Mouse (Mus musculus) layer of hippocampus, postnatal 14 days (tissue): ENCODE measurements around the gene Pla2g2e. TPM values are rescaled to one million over a fixed set of nuclear protein-coding genes. Genes with fewer than 3 reads are reported as not detected.
A peak's percentile ranks its signal among the peaks of the same experiment; 100 is the strongest.
"Not testable (repeated sequence)": the region's sequence is repeated elsewhere in the genome, so short reads cannot be mapped to it uniquely, and the experiment has no call there.

Experiments
- DNase-seq, 2 experiments: peaks; one replicate each; pipeline ENCODE4 v3.0.0; 2021 to 2022; ENCODE audit warnings: low spot score in 2 of 2, mixed read lengths in 1 of 2
- total RNA-seq, 2 experiments: library from RNA; stranded (reverse); gene quantifications; 2 replicates each; pipeline ENCODE4 v1.2.3; 2021

The Pla2g2e gene
- total RNA-seq, 2 experiments from 2014 or later, result not detected

- no peak for DNase-seq
These were observed 3.3 kb downstream of the Pla2g2e start for GRCm38 (mm10) chr4:138880811-138881584.

GRCm38 (mm10) chr4:138882179-138882578, 4.4 kb downstream of the Pla2g2e start:
- no peak for DNase-seq

GRCm38 (mm10) chr4:138884261-138884660, 6.5 kb downstream of the Pla2g2e start:
- peak; percentile 83 to 89 for DNase-seq

GRCm38 (mm10) chr4:138889165-138889564, 11.4 kb downstream of the Pla2g2e start:
- DNase-seq, result no peak

- DNase-seq, result no peak
These were observed 11.9 kb downstream of the Pla2g2e start for GRCm38 (mm10) chr4:138889635-138890034.

GRCm38 (mm10) chr4:138892655-138893054, 14.9 kb downstream of the Pla2g2e start:
- no peak for DNase-seq

GRCm38 (mm10) chr4:138893789-138894188, 16.0 kb downstream of the Pla2g2e start:
- not testable (repeated sequence) for DNase-seq

- no peak for DNase-seq
These were observed 21.6 kb downstream of the Pla2g2e start for GRCm38 (mm10) chr4:138899361-138899760.

GRCm38 (mm10) chr4:138905624-138906337, 28.0 kb downstream of the Pla2g2e start:
- DNase-seq, result no peak

- DNase-seq, result no peak
These were observed 35.5 kb downstream of the Pla2g2e start for GRCm38 (mm10) chr4:138913141-138913787.

- peak; percentile 89 to 97 for DNase-seq
These were observed 36.1 kb downstream of the Pla2g2e start, which contains the start of gene Otud3 for GRCm38 (mm10) chr4:138913797-138914196. Otud3 (minus strand) TSS chr4:138913945.

- DNase-seq, result no peak
These were observed 39.5 kb downstream of the Pla2g2e start for GRCm38 (mm10) chr4:138917282-138917681.

GRCm38 (mm10) chr4:138921254-138922130, 43.8 kb downstream of the Pla2g2e start:
- no peak for DNase-seq

GRCm38 (mm10) chr4:138922131-138922459, 44.4 kb downstream of the Pla2g2e start:
- DNase-seq, result peak; percentile 97 to 98

- DNase-seq, result no peak
These were observed 47.8 kb downstream of the Pla2g2e start for GRCm38 (mm10) chr4:138925561-138925960.

Other genes with a start within 250 kb of the Pla2g2e start
- gene Vwa5b1, start 242.1 kb upstream of the Pla2g2e start, total RNA-seq, result 1 to 10 TPM; 1.6 to 3.0 TPM
- gene Pla2g2c, start 153.2 kb upstream of the Pla2g2e start, total RNA-seq, result under 1 TPM in 1 of 2 experiments, not detected in 1; 0.28 TPM
- gene Ubxn10, start 140.8 kb upstream of the Pla2g2e start, total RNA-seq, result 1 to 10 TPM; 1.5 to 2.7 TPM
- under 1 TPM; 0.16 to 0.60 TPM for gene Pla2g2f, start 120.3 kb upstream of the Pla2g2e start, total RNA-seq
- under 1 TPM in 1 of 2 experiments, not detected in 1; 0.29 TPM for gene Pla2g2d, start 102.2 kb upstream of the Pla2g2e start, total RNA-seq
- 1 to 10 TPM; 1.3 to 3.1 TPM for gene Pla2g5, start 14.5 kb upstream of the Pla2g2e start, total RNA-seq
- gene Gm13030, start 4.0 kb upstream of the Pla2g2e start, total RNA-seq, result not detected
- 10 to 100 TPM; 10.7 to 11.5 TPM for gene Otud3, start 36.0 kb downstream of the Pla2g2e start, total RNA-seq
- gene Rnf186, start 89.2 kb downstream of the Pla2g2e start, total RNA-seq, result not detected
- gene Tmco4, start 94.9 kb downstream of the Pla2g2e start, total RNA-seq, result 1 to 10 TPM; 2.1 to 3.0 TPM
- 1 to 10 TPM; 7.9 to 8.5 TPM for gene Htr6, start 197.6 kb downstream of the Pla2g2e start, total RNA-seq
- 10 to 100 TPM; 77.4 to 93.7 TPM for gene Nbl1, start 215.1 kb downstream of the Pla2g2e start, total RNA-seq